Mouse (Mus musculus) kidney, adult 18-20 months (tissue): ENCODE measurements at regions not wholly inside any gene's neighbourhood (a gene's known extent, or its start where the extent isn't known, plus 50 kb on each side); places are given as distances from the start of the nearest gene placed in this dataset.
A peak's percentile ranks its signal among the peaks of the same experiment; 100 is the strongest.

Experiments
- DNase-seq: peaks from one replicate; pipeline ENCODE4 v3.0.0; 2021

- DNase-seq = no peak
Observed at GRCm38 (mm10) chr8:77870264-77870663, 146.0 kb upstream of the Ednra start.

GRCm38 (mm10) chr8:77872771-77873170, 148.5 kb upstream of the Ednra start:
- DNase-seq = no peak

- no peak for DNase-seq
Observed at GRCm38 (mm10) chr8:77919776-77920175, 195.5 kb upstream of the Ednra start.

- DNase-seq = no peak
Observed at GRCm38 (mm10) chr8:77921868-77922267, 197.6 kb upstream of the Ednra start.

GRCm38 (mm10) chr8:77947702-77948101, 223.4 kb upstream of the Ednra start:
- no peak for DNase-seq

- no peak for DNase-seq
Observed at GRCm38 (mm10) chr8:77949640-77950039, 225.4 kb upstream of the Ednra start.

- DNase-seq = no peak
Observed at GRCm38 (mm10) chr8:77958814-77959372, 234.6 kb upstream of the Ednra start.

- no peak for DNase-seq
Observed at GRCm38 (mm10) chr8:77963102-77963698, 238.9 kb upstream of the Ednra start.

GRCm38 (mm10) chr8:77970378-77970777, 242.7 kb upstream of the Ttc29 start:
- no peak for DNase-seq

- DNase-seq = no peak
Observed at GRCm38 (mm10) chr8:77973714-77974113, 239.4 kb upstream of the Ttc29 start.

GRCm38 (mm10) chr8:77979106-77979505, 234.0 kb upstream of the Ttc29 start:
- DNase-seq = no peak

GRCm38 (mm10) chr8:77980701-77981100, 232.4 kb upstream of the Ttc29 start:
- no peak for DNase-seq

- DNase-seq = no peak
Observed at GRCm38 (mm10) chr8:77982031-77982430, 231.1 kb upstream of the Ttc29 start.

GRCm38 (mm10) chr8:77983476-77983875, 229.6 kb upstream of the Ttc29 start:
- no peak for DNase-seq

GRCm38 (mm10) chr8:77987237-77987636, 225.9 kb upstream of the Ttc29 start:
- no peak for DNase-seq

GRCm38 (mm10) chr8:77988291-77989056, 224.6 kb upstream of the Ttc29 start:
- DNase-seq = no peak

GRCm38 (mm10) chr8:77991050-77991449, 222.0 kb upstream of the Ttc29 start:
- DNase-seq = no peak

- DNase-seq = no peak
Observed at GRCm38 (mm10) chr8:78000303-78000702, 212.8 kb upstream of the Ttc29 start.

GRCm38 (mm10) chr8:78001656-78002055, 211.4 kb upstream of the Ttc29 start:
- DNase-seq = no peak

GRCm38 (mm10) chr8:78002071-78002470, 211.0 kb upstream of the Ttc29 start:
- DNase-seq = no peak

GRCm38 (mm10) chr8:78003888-78004543, 209.1 kb upstream of the Ttc29 start:
- peak; percentile 61 for DNase-seq

- no peak for DNase-seq
Observed at GRCm38 (mm10) chr8:78004891-78005290, 208.2 kb upstream of the Ttc29 start.

- no peak for DNase-seq
Observed at GRCm38 (mm10) chr8:78013101-78013500, 200.0 kb upstream of the Ttc29 start.
